Mouse (Mus musculus) small intestine, adult 2 months (tissue): ENCODE data around the gene 4930512M02Rik. TPM values are rescaled to one million over a fixed set of nuclear protein-coding genes. Genes with fewer than 3 reads are reported as not detected.
"Not testable (repeated sequence)": the region's sequence is repeated elsewhere in the genome, so short reads cannot be mapped to it uniquely, and the experiment has no call there.

Experiments used
- H3K27ac ChIP-seq: fragments of 200-500 bp; 2 replicates; pipeline ENCODE4 v1.5.1; 2012; ENCODE audit warnings: low read depth, low read length, control low read depth, inconsistent platforms; ENCODE audit not compliant: insufficient read depth
- H3K27me3 ChIP-seq: fragments of 200-500 bp; 2 replicates; pipeline ENCODE4 v1.6.1; 2012; ENCODE audit warnings: mild to moderate bottlenecking, moderate library complexity, low read length, inconsistent platforms; ENCODE audit not compliant: control insufficient read depth, insufficient read depth
- H3K36me3 ChIP-seq: fragments of 200-500 bp; 2 replicates; pipeline ENCODE4 v1.6.1; 2012; ENCODE audit warnings: mild to moderate bottlenecking, low read length, control low read depth, inconsistent platforms; ENCODE audit not compliant: control insufficient read depth, insufficient read depth
- H3K4me1 ChIP-seq: fragments of 200-500 bp; 2 replicates; pipeline ENCODE4 v1.6.1; 2012; ENCODE audit warnings: low read length, inconsistent platforms, mixed read lengths; ENCODE audit not compliant: control insufficient read depth, insufficient read depth, insufficient read length
- H3K4me3 ChIP-seq: fragments of 200-500 bp; 2 replicates; pipeline ENCODE4 v1.5.1; 2012; ENCODE audit warnings: low read depth, mild to moderate bottlenecking, control low read depth, inconsistent platforms, low read length, moderate library complexity
- CTCF ChIP-seq: fragments of 200-500 bp; IDR thresholded peaks from 2 replicates; pipeline ENCODE4 v1.5.1; 2012; ENCODE audit warnings: low read depth, mild to moderate bottlenecking, control low read depth, inconsistent platforms, low read length, moderate library complexity, mixed read lengths; ENCODE audit not compliant: insufficient replicate concordance, insufficient read length; ENCODE audit errors: extremely low read depth
- POLR2A ChIP-seq: fragments of 200-500 bp; IDR thresholded peaks from 2 replicates; pipeline ENCODE4 v1.6.1; 2012; ENCODE audit warnings: low read depth, mild to moderate bottlenecking, control low read depth, inconsistent platforms, low read length, moderate library complexity
- WGBS: fragments of 180-500 bp; shearing (Covaris S2); methylation state at CpG from one replicate; pipeline ENCODE4 v1.1.7; 2018; 5-methylcytosine and 5-hydroxymethylcytosine counted together
- polyA plus RNA-seq: library from polyadenylated mRNA; depleted of rRNA; stranded (reverse); fragments of >200 nt; gene quantifications from 2 replicates; pipeline ENCODE4 v1.2.3, GENCODE M21; 2012; rRNA removed

4930512M02Rik gene
- polyA plus RNA-seq, result not detected in 2 replicates

- H3K27me3 ChIP-seq, H3K4me3 ChIP-seq, H3K36me3 ChIP-seq, H3K27ac ChIP-seq, H3K4me1 ChIP-seq: not testable (repeated sequence)
- 90% methylated on average over 3 of the region's 4 CpGs for WGBS
These were observed at the start of gene 4930512M02Rik for GRCm38 (mm10) chr11:11627735-11628134. TSS of gene 4930512M02Rik (minus strand) at chr11:11627835.

DNA sequence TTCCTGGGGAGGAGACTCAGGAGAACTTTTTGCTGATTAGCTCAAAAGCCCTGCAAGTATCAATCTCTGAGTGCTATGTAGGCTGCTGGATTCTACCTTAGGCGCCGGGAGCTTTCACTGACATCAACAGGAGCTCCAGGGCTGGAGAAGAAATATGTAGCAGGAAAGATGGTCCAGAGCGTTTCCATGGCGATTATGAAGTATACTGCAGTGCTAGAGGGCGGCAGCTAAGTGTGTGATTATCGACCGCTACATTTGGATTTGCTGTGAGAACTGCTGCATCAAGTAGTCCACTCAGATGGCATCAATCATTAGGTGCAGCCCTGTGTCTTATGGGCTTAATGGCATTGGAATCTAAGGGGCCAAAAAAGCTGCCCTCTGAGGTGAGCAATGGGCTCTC lies 49.5 kb upstream of the 4930512M02Rik start:
- 80% methylated on average over 7 of the region's 7 CpGs for WGBS
- H3K36me3 ChIP-seq, result no peaks in the 10 kb centered on the region
- H3K27me3 ChIP-seq, result no peaks in the 10 kb centered on the region
- H3K4me1 ChIP-seq, result 0 out of 2 replicates have a peak, but pooled peaks cover 4% of the 10 kb centered on the region
- H3K27ac ChIP-seq, result no peak overlapping the region
- TF ChIP-seq CTCF, result no peak
- TF ChIP-seq POLR2A, result no peak
- no peak overlapping the region for H3K4me3 ChIP-seq

GRCm38 (mm10) chr11:11676068-11676741 lies 48.6 kb upstream of the 4930512M02Rik start:
- H3K4me1 ChIP-seq, result 0 out of 2 replicates have a peak, but pooled peaks cover 4% of the 10 kb centered on the region
- no peak overlapping the region for H3K27ac ChIP-seq
- H3K36me3 ChIP-seq, result no peaks in the 10 kb centered on the region
- no peaks in the 10 kb centered on the region for H3K27me3 ChIP-seq
- 80% methylated on average over 9 of the region's 9 CpGs for WGBS
- TF ChIP-seq CTCF (no peak), POLR2A (no peak)
- H3K4me3 ChIP-seq, result no peak overlapping the region

DNA sequence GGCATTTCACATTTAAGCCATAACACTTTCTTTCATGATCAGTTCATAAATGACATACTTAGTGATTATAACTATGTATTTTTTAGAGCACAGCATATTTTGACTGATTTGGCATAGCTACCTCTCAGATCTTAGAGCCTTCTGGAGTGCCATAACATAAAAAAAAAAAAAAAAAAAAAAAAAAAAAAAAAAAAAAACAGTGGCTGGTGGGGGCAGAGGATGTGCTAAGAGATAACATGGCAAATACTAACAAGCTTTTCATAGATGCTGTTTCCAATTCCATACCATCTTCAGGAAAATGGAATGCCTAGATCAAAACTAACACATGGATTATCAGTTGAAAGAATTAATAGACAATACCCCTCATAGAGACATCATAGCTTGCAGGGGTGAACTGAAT lies 47.4 kb upstream of the 4930512M02Rik start:
- no peak overlapping the region for H3K4me3 ChIP-seq
- no peak overlapping the region for H3K27ac ChIP-seq
- H3K27me3 ChIP-seq, result no peaks in the 10 kb centered on the region
- 0 out of 2 replicates have a peak, but pooled peaks cover 4% of the 10 kb centered on the region for H3K4me1 ChIP-seq
- H3K36me3 ChIP-seq, result no peaks in the 10 kb centered on the region
- no peak for TF ChIP-seq POLR2A
- TF ChIP-seq CTCF, result no peak

- H3K27me3 ChIP-seq, result no peaks in the 10 kb centered on the region
- TF ChIP-seq POLR2A (no peak), CTCF (no peak)
- no peaks in the 10 kb centered on the region for H3K36me3 ChIP-seq
- no peaks in the 10 kb centered on the region for H3K4me1 ChIP-seq
- no peak overlapping the region for H3K4me3 ChIP-seq
- H3K27ac ChIP-seq, result no peak overlapping the region
- 66% methylated on average over 4 of the region's 4 CpGs for WGBS
These were observed 45.3 kb upstream of the 4930512M02Rik start for GRCm38 (mm10) chr11:11672974-11673373.

GRCm38 (mm10) chr11:11667922-11668290 lies 40.3 kb upstream of the 4930512M02Rik start:
- Histone ChIP-seq H3K27me3 (no peaks in the 10 kb centered on the region), H3K4me3 (no peak overlapping the region), H3K4me1 (no peaks in the 10 kb centered on the region; the same call in 1 of the 2 replicates), H3K36me3 (no peaks in the 10 kb centered on the region), H3K27ac (no peak overlapping the region)
- TF ChIP-seq CTCF, result no peak
- no peak for TF ChIP-seq POLR2A
- WGBS, result 80% methylated on average over 3 of the region's 3 CpGs

- no peak for TF ChIP-seq CTCF
- TF ChIP-seq POLR2A, result no peak
- Histone ChIP-seq H3K36me3 (no peaks in the 10 kb centered on the region), H3K27me3 (no peaks in the 10 kb centered on the region), H3K4me3 (no peak overlapping the region), H3K27ac (no peak overlapping the region), H3K4me1 (no peaks in the 10 kb centered on the region; the same call in 1 of the 2 replicates)
- WGBS, result 83% methylated on average over 4 of the region's 4 CpGs
These were observed 39.8 kb upstream of the 4930512M02Rik start for GRCm38 (mm10) chr11:11667254-11667921.
